Mouse (Mus musculus): Measurements from ENCODE around the gene Prdx2.

The Prdx2 gene

DNA sequence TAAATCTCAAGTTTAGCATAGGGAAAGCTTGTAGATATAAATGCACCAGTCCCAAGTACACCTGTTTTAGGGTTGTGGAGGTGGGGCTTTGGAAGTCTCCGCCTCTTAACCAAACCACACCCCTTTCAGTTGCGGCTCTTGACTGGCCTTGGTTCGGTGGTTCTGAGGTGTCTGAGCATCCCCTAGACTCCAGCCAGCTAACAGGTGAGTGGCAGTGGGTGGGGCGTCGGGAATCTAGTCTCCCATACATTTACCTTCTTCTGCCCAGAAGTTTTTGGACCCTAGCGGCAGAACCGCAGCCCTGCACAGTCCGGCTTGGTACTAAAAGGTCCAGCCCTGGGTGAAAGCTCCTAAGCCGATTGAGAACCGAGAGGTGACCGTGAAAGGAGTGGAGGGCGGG is 19.6 kb upstream of the Prdx2 start:
- DNase-seq, result no peak

DNA sequence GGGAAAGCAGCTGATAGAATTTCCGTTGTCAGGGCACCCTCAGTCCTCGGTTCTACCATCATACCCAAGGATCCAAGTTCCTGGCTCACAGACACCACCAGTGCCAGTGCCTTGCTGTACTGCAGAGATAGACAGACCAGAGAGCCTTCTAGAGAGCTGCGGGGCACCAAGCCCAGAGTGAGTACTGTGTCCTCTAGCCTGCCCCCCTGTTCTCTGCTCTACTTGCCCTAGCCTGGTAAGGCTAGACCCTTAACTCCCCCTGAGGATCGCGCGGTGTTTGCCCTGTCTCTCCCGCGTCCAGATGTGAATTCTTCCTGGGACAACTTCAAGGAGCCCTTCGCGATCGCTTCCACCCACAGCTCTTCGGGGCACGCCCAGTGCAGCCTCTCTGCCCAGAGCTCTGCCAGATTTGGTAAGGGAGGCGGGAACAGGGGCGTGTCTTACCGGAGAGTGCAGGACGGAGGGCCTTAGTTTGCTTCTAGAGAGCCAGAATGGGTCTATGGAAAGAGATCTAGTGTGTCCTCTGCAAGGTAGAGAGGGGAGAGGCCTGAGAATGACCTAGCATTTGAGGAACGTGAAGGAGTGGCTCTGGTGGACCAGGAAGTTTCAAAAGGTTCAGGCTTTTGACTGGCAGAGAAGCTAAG is 16.7 kb upstream of the Prdx2 start:
- DNase-seq, result no peak

DNA sequence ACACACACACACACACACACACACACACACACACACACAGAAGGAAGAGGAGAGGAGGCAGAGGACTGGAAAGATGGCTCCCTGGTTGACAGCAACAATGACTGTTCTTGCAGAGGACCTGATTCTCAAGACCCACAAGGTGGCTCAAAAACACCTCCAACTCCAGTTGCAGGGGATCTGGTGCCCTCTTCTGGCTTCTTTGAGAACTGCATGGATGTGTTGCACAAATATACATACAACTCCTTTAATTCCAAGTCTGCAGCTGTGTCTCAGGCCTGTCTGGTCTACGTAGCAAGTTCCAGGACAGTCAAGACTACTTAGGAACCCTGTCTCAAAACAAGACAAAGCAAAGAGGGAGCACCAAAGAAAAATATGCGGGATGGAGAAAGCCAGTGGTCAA is 12.6 kb upstream of the Prdx2 start:
- DNase-seq, result peak; percentile 81

DNA sequence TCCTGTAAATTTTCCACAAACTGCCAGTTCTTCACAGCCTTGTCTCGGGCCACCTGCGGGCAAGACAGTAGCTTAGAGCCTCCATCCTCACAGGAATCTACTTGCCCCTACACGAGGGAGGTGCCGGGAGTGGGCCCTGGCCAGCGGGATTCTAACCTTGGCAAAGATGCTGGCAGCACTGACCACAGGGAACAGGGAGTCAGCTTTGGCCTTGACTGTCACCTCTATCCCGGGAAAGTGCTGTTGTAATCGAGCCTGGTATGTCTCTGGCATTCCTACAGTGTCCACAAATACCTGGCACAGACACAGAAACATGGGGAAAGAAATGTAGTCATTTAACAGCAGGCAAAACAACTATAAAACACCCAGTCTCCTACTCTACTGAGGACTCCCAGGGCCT is 9.6 kb upstream of the Prdx2 start:
- DNase-seq, result no peak

DNA sequence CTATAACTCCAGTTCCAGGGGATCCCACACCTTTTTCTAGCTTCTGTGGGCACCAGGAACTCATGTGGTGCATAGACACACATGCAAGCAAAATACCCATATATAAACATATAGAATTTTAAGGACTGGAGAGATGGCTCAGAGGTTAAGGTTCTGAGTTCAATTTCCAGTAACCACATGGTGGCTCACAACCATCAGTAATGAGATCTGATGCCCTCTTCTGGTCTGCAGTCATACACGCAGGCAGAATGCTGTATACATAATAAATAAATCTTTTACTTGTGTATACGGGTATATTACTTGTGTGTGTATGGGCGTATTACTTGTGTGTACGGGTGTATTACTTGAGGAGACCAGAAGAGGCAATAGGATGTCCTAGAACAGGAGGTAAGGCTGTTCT is 5.4 kb upstream of the Prdx2 start:
- no peak for DNase-seq

DNA sequence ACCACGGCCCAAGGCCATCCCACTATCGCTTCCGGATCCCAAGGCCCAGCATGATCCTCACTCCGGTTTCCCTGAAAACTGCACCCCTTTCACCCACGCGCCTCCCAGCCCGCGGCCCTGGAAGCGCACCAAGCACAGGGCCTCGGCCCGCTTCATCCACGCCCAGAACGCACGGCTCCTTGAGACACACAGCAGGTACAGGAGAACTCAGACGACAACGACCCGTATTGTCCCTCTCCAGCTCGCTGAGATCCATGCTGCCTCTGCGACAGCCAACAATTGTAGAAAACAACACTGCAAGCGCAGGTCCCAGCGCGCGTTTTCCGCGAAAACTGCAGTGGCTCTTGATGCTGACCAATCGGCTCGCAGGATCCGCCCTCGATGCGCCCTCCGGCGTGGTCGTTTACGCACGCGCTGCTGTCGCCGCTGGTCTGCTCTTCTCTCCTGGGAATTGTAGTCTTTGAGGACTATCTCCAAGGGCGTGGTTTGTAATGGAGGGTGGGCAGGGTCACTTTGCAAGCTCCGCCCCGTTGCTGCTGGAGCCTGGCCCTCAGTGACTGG is 3.6 kb upstream of the Prdx2 start:
- peak; percentile 93 for DNase-seq

DNA sequence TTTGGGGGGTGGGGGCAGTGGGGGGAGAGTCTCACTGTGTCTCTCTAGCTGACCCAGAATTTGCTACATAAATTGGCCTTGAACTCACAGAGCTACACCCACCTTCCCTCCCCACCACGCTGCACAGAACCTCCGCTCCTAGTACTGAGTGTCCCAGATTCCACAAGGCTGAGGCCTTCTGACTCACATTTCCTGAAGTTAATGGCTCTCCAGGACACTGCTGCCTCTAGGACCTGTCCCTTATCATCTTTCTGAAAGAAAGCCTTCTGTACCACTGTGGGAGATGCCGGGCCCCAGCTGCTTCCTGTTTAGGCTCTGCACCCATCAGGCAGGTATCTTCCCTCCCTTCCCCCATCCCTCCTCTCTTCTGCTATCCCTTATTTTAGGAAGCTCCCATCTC is 2.8 kb upstream of the Prdx2 start:
- DNase-seq, result no peak

DNA sequence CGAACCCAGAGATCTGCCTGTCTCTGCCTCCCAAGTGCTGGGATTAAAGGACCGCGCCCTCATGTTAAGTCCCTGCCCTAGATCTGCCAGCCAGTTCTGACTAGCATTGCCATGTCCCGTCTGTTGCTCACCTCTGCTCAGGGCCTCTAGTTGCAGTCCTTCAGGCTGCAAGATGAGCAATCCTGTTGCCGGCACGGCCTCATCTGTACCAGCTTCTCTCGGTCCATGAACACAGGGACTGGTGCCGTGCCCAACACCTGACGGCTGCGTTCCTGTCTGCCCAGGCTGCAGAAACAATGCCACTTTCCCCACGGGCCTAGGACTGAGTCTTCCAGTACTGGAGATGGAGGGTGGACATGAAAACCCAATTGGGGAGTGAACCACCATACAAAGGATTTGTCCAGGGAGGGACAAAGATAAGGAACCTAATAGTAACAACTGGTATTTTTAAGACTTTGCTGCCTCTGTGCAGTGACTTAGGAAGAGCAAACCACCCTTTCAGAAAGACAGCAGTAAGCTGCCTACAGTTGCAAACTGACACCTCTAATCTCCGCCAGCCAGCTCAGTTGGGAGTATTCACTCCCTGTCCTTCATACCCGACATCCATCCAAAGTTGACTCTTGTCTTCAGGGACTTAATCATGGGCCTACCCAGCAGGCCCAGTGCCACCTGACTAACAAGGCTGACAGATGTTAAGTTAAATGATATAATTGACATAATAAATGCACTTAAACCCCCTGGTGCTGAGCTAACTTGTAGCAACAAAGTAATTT is 1.7 kb upstream of the Prdx2 start:
- no peak for DNase-seq

DNA sequence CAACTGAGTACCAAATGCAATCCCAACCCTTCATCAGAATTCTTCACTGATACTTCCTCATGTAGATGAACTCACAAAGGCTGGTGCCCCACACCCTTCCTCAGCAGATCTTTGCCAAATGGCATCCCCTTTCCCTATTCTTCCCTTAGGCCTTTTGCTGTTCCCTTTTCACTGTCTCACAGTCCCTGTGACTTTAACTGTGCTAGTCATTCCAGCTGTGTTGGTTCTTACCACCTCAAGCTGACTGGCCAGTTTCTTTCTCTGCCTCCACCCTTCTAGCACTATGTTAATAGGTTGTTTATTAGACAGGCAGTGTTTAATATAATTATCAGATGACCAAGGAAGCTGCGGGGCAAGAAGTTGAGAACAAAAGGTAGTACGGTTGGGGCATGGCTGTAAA is 737 bp upstream of the Prdx2 start:
- no peak for DNase-seq

DNA sequence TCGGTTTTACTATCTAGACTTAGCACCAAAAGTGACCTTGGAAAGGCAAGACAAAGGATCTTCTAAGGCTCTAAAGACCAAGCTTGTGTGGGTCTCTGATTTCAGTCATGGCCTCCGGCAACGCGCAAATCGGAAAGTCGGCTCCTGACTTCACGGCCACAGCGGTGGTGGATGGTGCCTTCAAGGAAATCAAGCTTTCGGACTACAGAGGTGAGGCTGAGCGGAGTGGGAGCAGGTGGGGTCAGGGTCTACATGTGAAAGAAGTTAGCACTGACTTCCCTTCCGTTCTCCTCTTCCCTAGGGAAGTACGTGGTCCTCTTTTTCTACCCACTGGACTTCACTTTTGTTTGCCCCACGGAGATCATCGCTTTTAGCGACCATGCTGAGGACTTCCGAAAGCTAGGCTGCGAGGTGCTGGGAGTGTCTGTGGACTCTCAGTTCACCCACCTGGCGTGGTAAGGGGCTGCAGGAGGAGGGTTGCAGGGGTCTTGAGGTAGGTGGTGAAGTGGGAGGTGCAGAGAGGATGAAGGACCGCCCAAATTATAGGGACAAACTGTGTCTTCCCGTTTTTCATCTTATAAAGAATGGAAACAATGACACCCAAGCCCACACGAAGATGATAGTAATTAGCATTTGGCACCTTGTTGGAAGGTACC is 876 bp downstream of the Prdx2 start:
- no peak for DNase-seq

DNA sequence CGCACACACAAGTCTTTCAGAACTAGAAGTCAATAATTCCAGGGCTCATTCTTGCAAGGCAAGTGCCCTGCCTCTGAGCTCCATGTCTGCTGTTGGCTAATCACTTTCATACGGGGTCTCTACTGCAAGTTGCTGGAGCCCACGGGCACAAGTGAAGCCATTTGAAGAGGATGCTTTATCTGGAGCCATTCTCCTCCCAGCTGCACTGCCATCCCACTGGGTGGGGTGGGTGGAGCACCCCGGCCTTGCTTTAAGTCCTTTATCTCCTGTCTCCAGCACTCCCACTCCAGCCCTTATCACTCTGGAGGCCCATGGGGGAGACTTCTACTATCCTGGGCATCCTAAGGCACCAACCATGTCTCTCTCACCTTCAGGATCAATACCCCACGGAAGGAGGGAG is 1.5 kb downstream of the Prdx2 start:
- no peak for DNase-seq

DNA sequence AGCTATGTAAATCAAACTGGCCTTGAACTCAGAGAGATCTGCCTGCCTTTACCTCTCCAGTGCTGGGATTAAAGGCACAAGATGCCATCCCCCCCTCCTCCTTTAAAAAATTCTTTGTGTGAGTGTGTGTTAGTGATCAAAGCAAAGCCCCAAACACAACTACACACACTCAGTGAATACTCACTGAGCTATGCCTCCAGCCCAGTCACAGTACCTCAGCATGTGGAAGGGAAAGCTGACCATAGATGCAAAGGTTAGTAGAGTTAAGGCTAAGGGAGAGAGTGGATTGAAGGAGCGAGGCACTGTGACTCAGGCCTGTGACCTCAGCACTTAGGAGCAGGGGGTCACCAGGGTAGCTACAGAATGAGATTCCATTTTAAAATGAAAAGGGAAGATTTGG is 3.7 kb downstream of the Prdx2 start:
- no peak for DNase-seq

DNA sequence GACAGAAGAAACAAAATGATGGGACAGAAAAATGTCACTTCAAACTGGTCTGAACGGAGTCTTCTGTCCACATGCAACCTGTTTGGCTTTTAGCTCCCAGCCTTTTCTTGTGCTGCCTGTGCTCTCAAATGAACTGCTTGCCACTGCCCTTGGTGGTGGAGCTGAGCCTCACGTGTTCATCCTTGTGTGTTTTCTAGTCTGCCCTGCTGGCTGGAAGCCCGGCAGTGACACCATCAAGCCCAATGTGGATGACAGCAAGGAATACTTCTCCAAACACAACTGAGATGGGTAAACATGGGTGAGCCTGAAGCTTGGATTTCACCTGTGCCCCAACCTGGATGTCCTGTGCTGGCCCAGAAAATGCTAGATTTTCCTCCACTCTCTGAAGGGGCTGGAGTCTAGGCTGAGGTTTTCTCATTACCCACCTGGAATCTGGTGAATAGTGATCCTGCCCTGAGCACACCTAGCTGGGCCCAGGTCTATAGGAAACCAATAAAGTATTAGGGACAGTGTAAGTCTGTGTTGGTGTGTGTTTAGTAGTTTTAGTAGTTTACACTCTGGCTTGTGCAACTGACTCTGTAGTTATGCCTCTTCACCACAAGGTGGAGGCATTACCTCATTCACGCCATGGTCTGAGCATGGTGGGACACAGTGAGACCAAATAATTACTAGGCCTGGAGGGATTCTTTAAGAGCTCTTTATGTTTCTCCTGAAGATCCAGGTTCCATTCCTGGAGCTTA is 4.6 kb downstream of the Prdx2 start:
- DNase-seq, result no peak

DNA sequence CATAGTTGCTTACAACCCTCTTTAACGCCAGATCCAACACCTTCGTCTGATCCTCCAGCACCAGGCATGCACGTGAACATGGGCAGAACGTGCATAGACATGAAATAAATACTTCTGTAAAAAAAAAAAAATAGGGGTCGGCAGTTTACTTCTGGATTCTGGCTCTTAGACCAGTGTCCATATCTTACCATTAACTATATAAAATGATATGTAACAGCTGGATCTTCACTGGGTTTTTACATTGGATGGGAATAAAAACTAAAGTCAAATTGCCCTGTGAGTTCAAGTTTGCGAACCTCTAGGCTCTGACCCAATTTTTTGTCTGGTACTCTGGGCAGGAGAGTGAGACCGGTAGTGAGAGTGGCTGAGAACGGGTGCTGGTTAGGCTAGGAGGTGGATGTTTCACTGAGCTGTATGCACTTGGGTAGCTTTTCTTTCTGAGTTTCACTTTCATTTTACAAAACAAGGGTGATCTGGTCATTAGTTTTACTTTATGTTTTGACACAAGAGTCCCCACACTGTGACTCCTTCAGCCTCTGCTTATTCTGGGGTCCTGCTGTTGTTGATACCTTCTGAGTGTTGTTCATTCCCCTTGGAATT is 5.3 kb downstream of the Prdx2 start:
- no peak for DNase-seq

DNA sequence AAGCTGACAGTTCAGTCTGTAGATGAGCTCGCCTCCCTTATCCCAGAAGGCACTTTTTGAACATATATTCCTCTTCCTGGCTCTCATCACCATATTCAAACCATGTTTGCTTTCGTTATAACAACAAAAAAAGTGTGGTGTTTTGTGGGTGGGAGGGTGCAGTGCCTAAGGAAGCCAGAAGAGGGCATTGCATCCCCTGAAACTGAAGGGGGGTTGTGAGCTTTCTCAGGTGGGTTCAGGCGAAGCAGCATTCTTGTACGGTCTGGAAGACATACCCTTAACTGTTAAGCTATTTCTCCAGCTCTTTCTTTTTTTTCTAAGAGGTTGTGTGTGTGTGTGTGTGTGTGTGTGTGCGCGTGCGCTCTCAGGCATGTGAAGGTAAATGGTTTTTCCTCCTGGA is 6.0 kb downstream of the Prdx2 start:
- DNase-seq, result peak; percentile 65

DNA sequence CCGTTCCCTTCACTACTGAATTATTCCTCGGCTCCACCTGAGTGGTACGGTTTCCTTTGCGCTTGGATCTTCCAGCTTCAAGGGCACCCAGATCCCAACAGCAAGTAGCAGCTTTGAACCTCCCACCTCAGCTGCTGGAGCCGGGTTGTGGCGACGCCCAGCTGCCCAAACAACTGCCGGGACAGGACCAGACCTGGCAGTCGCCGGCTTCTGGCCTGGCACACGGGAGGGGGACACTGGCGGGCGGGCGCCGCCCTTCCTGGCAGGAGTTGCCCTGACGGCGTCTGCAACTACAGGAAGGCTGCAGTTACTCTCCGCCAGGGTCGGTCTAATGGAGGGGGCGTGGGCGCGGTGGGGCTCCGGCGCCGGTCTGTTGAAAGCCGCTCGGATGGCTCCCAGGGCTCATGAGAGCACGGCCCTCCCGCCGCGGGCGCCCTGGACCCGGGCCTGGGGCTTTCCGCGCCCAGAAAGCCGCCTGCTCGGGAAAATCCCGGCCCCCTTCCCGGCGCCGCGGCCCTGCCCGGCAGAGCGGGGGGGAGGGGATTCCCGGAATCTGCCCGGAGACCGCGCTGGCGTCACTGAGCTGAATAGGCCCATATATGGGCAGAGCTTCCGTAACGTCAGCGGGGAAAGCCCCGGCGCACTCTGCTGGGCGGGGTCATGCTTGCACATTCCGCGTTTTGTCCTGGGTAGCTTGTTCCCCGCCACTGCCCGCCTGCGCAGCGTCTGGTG is 6.8 kb downstream of the Prdx2 start:
- DNase-seq, result peak; percentile 96

DNA sequence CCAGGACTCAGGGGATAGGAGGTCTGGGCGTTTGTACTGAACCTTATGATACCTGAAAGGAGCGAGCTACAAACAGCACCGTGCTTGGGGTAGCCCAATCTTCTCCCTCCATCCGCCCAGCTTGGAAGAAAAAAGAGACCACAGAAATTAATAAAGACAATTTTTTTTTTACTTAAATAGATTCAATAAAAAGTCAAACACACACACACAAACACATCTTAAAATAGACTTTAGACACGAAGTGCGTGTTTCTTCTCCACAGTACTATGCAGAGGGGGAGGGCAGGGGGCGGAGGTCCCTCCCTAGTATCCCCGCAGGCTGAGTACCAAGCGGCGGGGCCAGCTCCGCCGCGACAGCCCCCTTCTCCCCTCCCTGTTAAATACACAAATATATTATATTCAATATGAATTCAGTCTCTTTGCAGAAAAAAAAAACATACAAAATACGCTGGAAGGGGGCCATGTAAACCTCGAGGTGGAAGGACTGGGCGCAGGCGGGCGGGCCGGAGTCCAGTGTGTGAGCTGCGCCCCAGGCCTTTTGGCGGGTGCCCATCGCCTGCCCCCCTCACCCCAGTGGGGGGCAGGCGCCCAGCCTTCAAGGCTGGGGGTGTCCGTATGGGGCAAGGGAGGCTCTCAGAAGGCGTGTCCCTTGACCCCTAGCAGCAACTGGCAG is 7.5 kb downstream of the Prdx2 start:
- no peak for DNase-seq

DNA sequence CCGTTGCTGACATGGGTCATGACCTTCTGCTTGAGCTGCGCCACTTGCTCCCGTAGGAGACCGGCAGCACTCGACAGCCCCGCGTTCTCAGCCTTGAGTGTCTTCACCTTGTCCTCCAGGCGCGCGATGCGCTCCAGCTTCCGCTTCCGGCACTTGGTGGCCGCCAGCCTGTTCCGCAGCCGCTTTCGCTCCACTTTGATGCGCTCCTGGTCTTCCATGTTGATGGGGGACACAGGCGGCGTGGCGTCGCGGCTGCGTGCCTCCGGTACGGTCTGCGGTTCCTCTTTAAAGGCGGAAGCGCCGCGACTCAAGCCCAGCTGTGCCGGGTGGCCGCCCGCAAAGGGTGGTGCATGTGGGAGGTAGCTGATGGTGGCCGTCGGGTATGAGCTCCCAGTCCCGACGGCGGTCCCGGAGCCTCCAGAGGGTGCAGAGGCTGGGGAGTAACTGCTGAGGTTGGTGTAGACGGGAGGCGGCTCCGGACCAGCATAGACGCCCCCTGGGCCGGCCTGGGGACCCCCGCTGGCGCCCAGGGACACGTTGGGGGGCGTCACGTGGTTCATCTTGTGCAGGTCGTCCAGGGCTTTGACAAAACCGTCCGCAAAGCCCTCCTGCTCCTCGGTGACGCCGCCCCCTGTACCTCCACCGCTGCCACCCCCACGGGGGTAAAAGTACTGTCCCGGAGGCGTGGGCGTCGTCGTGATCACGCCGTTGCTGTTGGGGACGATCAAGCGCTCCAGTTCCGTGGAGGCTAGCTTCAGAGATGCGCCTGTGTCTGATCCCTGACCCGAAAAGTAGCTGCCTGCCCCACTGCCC is 8.3 kb downstream of the Prdx2 start:
- peak; percentile 70 for DNase-seq

DNA sequence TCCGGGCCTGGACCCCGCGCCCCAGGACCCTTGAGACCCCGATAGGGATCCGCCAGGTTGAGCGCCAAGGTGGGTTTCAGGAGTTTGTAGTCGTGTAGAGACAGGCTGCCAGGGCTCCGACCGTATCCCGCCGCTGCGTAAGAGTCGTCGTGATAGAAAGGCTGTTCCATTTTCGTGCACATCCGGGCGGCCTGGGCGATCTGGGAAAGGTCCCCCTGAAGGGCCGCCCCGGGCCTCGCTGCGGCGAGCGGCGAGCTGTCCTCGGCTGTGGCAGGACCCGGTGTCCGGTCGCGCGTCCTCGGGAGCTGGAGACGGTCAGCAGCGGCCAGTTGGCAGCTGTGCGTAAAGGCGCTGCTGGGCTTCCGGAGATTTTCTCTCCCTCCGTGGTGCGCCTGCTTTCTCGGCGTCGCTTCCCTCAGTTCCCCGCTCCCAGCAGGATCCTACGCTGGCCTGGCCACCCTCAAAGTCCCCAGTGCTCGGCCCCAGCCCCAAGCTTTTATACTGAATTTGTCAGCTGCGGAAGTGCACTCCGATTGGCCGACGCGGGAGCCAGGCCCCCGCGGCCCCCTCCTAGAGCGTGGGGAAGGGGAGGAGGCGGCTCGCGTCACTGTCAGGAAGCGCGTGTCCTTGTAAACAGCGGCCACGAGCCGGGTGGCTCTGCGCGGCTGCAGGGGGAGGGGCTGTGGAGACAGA is 9.0 kb downstream of the Prdx2 start, which contains the start of gene Junb:
Gene Junb (minus strand): TSS at position 471 of the 693 bp plus-strand sequence.
- peak; percentile 91 for DNase-seq

All from right cerebral cortex, postnatal 14 days (tissue).